Mouse (Mus musculus): Measurements from ENCODE around the gene Ube2l6. TPM values are rescaled to one million over a fixed set of nuclear protein-coding genes. Genes with fewer than 3 reads are reported as not detected.

Ube2l6 gene
- total RNA-seq, 1 experiment from 2014 or later: 24.7 TPM

Other genes starting within 250 kb of the Ube2l6 start
- 28.7 and 29.9 TPM in 2 replicates for gene Ctnnd1, start 148.1 kb upstream of the Ube2l6 start, total RNA-seq (2017)
- gene Btbd18, start 139.7 kb upstream of the Ube2l6 start, total RNA-seq (2017): 0.05 TPM in 1 of 2 replicates, not detected in the other
- gene Selenoh, start 128.1 kb upstream of the Ube2l6 start, total RNA-seq (2017): 74.6 and 105 TPM in 2 replicates
- gene Gm28635, start 120.8 kb upstream of the Ube2l6 start, total RNA-seq (2017): 6.6 TPM in 1 of 2 replicates, not detected in the other
- gene Med19, start 120.4 kb upstream of the Ube2l6 start, total RNA-seq (2017): 33.2 and 39.2 TPM in 2 replicates
- 44.1 and 55.1 TPM in 2 replicates for gene Tmx2, start 119.7 kb upstream of the Ube2l6 start, total RNA-seq (2017)
- gene Zdhhc5, start 83.6 kb upstream of the Ube2l6 start, total RNA-seq (2017): 28.9 and 37.0 TPM in 2 replicates
- 32.5 and 33.7 TPM in 2 replicates for gene Clp1, start 71.5 kb upstream of the Ube2l6 start, total RNA-seq (2017)
- 0.27 and 1.5 TPM in 2 replicates for gene Ypel4, start 64.8 kb upstream of the Ube2l6 start, total RNA-seq (2017)
- 2.8 TPM in 1 of 2 replicates, not detected in the other for gene Gm19426, start 55.2 kb upstream of the Ube2l6 start, total RNA-seq (2017)
- gene Serping1, start 23.4 kb upstream of the Ube2l6 start, total RNA-seq (2017): not detected in 2 replicates
- gene Smtnl1, start 23.8 kb downstream of the Ube2l6 start, total RNA-seq (2017): not detected in 2 replicates
- 43.7 and 48.9 TPM in 2 replicates for gene Timm10, start 28.2 kb downstream of the Ube2l6 start, total RNA-seq (2017)
- 21.0 and 23.4 TPM in 2 replicates for gene Slc43a1, start 40.0 kb downstream of the Ube2l6 start, total RNA-seq (2017)
- not detected in 2 replicates for gene Rtn4rl2, start 87.9 kb downstream of the Ube2l6 start, total RNA-seq (2017)
- 91.9 and 105 TPM in 2 replicates for gene Slc43a3, start 137.8 kb downstream of the Ube2l6 start, total RNA-seq (2017)
- gene Prg2, start 181.6 kb downstream of the Ube2l6 start, total RNA-seq (2017): 26.2 and 36.6 TPM in 2 replicates
- 2.8 and 7.1 TPM in 2 replicates for gene Prg3, start 189.4 kb downstream of the Ube2l6 start, total RNA-seq (2017)
- gene Ssrp1, start 238.4 kb downstream of the Ube2l6 start, total RNA-seq (2017): 433 and 486 TPM in 2 replicates
- not detected in 2 replicates for gene P2rx3, start 238.6 kb downstream of the Ube2l6 start, total RNA-seq (2017)
- gene Tnks1bp1, start 249.2 kb downstream of the Ube2l6 start, total RNA-seq (2017): 2.9 and 5.1 TPM in 2 replicates